Mouse (Mus musculus): ENCODE measurements around the gene Bak1.
"Not testable (repeated sequence)": the region's sequence is repeated elsewhere in the genome, so short reads cannot be mapped to it uniquely, and the experiment has no call there.

Gene Bak1

DNA sequence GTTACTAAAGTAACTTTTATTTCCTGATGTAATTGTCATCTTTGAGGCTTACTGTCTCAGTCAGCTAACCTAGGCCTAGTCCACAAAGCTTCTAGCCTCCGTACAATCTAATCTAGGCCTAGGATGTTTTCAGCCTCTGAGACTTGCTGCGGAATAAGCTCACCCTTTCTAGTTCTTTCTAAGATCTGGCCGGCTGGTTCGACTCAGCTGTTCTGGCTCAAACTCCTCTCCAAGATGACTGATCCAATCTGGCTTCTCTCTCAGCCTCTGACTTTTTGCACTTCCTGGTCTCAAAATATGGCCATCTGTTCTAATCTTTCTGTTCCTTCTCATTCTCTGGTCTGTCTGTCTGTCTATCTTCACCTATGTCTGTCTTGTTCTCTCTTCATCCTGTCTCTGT, 45.4 kb downstream of the Bak1 start:
- DNase-seq (ENCODE audit: low spot score in 2 of 2) = no peak

- no peak for DNase-seq (ENCODE audit: low spot score in 2 of 2)
These were observed 47.8 kb downstream of the Bak1 start for GRCm38 (mm10) chr17:26981050-26981449.

- DNase-seq (ENCODE audit: low spot score in 2 of 2) = no peak
These were observed 49.4 kb downstream of the Bak1 start for GRCm38 (mm10) chr17:26979426-26979825.

DNA sequence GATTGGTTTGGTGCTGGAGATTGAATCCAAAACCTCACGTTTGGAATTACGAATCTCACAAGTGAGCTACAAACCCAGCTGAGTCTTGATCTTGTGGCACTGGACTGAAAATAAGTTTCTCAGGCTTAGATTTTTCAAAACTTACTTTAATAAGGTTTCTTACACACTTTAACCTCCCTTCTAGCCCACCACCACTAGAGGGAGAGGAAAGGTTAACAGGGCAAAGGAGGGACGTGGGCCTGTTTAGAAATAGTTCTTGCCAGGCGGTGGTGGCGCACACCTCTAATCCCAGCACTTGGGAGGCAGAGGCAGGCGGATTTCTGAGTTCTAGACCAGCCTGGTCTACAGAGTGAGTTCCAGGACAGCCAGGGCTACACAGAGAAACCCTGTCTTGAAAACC, 51.5 kb downstream of the Bak1 start:
- not testable (repeated sequence) for DNase-seq (ENCODE audit: low spot score in 2 of 2)

DNA sequence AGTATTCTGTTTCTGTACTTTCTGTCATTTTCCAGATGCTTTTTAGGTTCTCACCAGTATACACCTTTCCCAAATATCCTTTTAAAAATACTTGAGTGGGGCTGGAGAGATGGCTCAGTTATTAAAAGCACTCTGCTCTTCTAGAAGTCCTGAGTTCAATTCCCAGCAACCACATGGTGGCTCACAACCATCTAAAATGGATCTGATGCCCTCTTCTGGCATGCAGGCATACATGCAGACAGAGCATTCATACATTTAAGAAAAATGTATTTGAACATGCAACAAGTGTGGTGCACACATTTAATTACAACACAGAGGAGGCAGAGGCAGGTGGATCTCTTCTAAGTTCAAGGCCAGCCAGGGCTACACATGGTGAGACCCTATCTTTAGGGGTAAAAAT, 53.4 kb downstream of the Bak1 start:
- DNase-seq (ENCODE audit: low spot score in 2 of 2) = no peak

- no peak for DNase-seq (ENCODE audit: low spot score in 2 of 2)
These were observed 54.3 kb downstream of the Bak1 start for GRCm38 (mm10) chr17:26974547-26974946.

- peak; percentile 96 to 97 for DNase-seq (ENCODE audit: low spot score in 2 of 2)
These were observed 55.9 kb downstream of the Bak1 start, which contains the start of gene Zbtb9 for GRCm38 (mm10) chr17:26972703-26973574. Gene Zbtb9 (plus strand): TSS chr17:26973167.

GRCm38 (mm10) chr17:26972107-26972506, 56.7 kb downstream of the Bak1 start:
- no peak for DNase-seq (ENCODE audit: low spot score in 2 of 2)

- DNase-seq (ENCODE audit: low spot score in 2 of 2) = no peak
These were observed 57.4 kb downstream of the Bak1 start for GRCm38 (mm10) chr17:26971247-26971905.

- DNase-seq (ENCODE audit: low spot score in 2 of 2) = no peak
These were observed 58.6 kb downstream of the Bak1 start for GRCm38 (mm10) chr17:26970221-26970620.

All from frontal cortex, postnatal 36 days (tissue).